Mouse (Mus musculus) naive thymus-derived CD4-positive, alpha-beta T cell, adult 2 months (primary cell): ENCODE measurements around the gene C130074G19Rik.

Source experiments
- DNase-seq: peaks from one replicate; pipeline ENCODE4 v3.0.0-alpha.2; 2011; ENCODE audit warnings: low read depth

The C130074G19Rik gene

GRCm38 (mm10) chr1:184844326-184845066, 38.5 kb downstream of the C130074G19Rik start:
- DNase-seq = peak; percentile 38

- DNase-seq = no peak
These were observed 45.4 kb downstream of the C130074G19Rik start for GRCm38 (mm10) chr1:184837649-184838048.

- DNase-seq = no peak
These were observed 46.7 kb downstream of the C130074G19Rik start for GRCm38 (mm10) chr1:184836350-184836749.

- DNase-seq = no peak
These were observed 49.5 kb downstream of the C130074G19Rik start for GRCm38 (mm10) chr1:184833499-184833898.

- peak; percentile 53 for DNase-seq
These were observed 50.8 kb downstream of the C130074G19Rik start for GRCm38 (mm10) chr1:184832211-184832610.

- no peak for DNase-seq
These were observed 53.1 kb downstream of the C130074G19Rik start for GRCm38 (mm10) chr1:184829897-184830296.

GRCm38 (mm10) chr1:184827175-184827701, 55.8 kb downstream of the C130074G19Rik start:
- no peak for DNase-seq

- peak; percentile 63 for DNase-seq
These were observed 57.9 kb downstream of the C130074G19Rik start for GRCm38 (mm10) chr1:184825093-184825492.

GRCm38 (mm10) chr1:184824439-184824851, 58.6 kb downstream of the C130074G19Rik start:
- DNase-seq = peak; percentile 84

GRCm38 (mm10) chr1:184822678-184823077, 60.3 kb downstream of the C130074G19Rik start:
- DNase-seq = no peak
